Mouse (Mus musculus): Measurements from ENCODE around the gene Sh3bgr. TPM values are rescaled to one million over a fixed set of nuclear protein-coding genes. Genes with fewer than 3 reads are reported as not detected.

Sh3bgr gene
- polyA plus RNA-seq, 1 experiment from 2014 or later: 1.7 TPM

- no peak for ATAC-seq
- Histone ChIP-seq H3K4me2 (no peak overlapping the region), H3K9ac (no peak overlapping the region), H3K9me3 (replicated peaks) (no peaks in the 10 kb centered on the region), H3K27ac (no peak overlapping the region), H3K27me3 (replicated peaks) (no peaks in the 10 kb centered on the region), H3K36me3 (no peaks in the 10 kb centered on the region), H3K4me3 (no peak overlapping the region), H3K4me1 (no peaks in the 10 kb centered on the region)
- 73% methylated on average over 4 of the region's 4 CpGs for WGBS (ENCODE audit: insufficient replicate concordance)
Measured at GRCm38 (mm10) chr16:96165723-96166264, 34.5 kb upstream of the Sh3bgr start.

DNA sequence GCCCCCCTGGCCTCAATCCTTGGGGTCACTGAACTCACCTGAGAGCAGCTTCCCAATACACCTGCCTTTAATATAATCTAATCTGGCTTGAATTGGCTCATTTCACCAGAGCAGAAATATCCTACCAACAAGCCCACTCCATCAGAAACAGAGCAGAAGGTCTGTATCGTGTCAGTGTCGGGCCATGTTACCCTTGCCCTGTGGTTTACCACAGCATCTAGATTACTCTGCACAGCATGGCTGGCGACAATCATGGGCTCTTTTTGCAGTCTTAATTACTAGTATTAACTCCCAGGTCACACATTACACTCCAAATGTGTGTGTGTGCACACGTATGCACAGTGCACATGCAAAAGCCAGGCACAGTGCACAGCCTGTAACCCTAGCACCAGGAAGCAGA lies 31.4 kb upstream of the Sh3bgr start:
- no peaks in the 10 kb centered on the region for H3K4me1 ChIP-seq
- no peak overlapping the region for H3K27ac ChIP-seq
- H3K4me3 ChIP-seq: no peak overlapping the region
- no peaks in the 10 kb centered on the region for H3K9me3 ChIP-seq (replicated peaks)
- no peaks in the 10 kb centered on the region for H3K27me3 ChIP-seq (replicated peaks)
- 51% methylated on average over 4 of the region's 4 CpGs for WGBS (ENCODE audit: insufficient replicate concordance)
- H3K4me2 ChIP-seq: no peak overlapping the region
- no peak for ATAC-seq
- H3K9ac ChIP-seq: no peak overlapping the region
- no peaks in the 10 kb centered on the region for H3K36me3 ChIP-seq

- no peak for ATAC-seq
- no peaks in the 10 kb centered on the region for H3K27me3 ChIP-seq (replicated peaks)
- no peaks in the 10 kb centered on the region for H3K36me3 ChIP-seq
- H3K9me3 ChIP-seq (replicated peaks): 0 out of 2 replicates have a peak, but pooled peaks cover under 1% of the 10 kb centered on the region
- H3K4me1 ChIP-seq: no peaks in the 10 kb centered on the region
- no peak overlapping the region for H3K4me3 ChIP-seq
- no peak overlapping the region for H3K27ac ChIP-seq
- WGBS (ENCODE audit: insufficient replicate concordance): 72% methylated on average over 8 of the region's 8 CpGs
- H3K9ac ChIP-seq: no peak overlapping the region
- H3K4me2 ChIP-seq: no peak overlapping the region
Measured at GRCm38 (mm10) chr16:96173648-96174047, 26.6 kb upstream of the Sh3bgr start.

GRCm38 (mm10) chr16:96175399-96175798 lies 24.9 kb upstream of the Sh3bgr start:
- no peaks in the 10 kb centered on the region for H3K4me1 ChIP-seq
- H3K27ac ChIP-seq: no peak overlapping the region
- no peak overlapping the region for H3K9ac ChIP-seq
- no peak for ATAC-seq
- H3K27me3 ChIP-seq (replicated peaks): no peaks in the 10 kb centered on the region
- peaks cover 3% of the 10 kb centered on the region; the same call in 1 of the 2 replicates for H3K9me3 ChIP-seq (replicated peaks)
- H3K4me2 ChIP-seq: no peak overlapping the region
- no peaks in the 10 kb centered on the region for H3K36me3 ChIP-seq
- WGBS (ENCODE audit: insufficient replicate concordance): 35% methylated on average over 2 of the region's 2 CpGs
- no peak overlapping the region for H3K4me3 ChIP-seq

DNA sequence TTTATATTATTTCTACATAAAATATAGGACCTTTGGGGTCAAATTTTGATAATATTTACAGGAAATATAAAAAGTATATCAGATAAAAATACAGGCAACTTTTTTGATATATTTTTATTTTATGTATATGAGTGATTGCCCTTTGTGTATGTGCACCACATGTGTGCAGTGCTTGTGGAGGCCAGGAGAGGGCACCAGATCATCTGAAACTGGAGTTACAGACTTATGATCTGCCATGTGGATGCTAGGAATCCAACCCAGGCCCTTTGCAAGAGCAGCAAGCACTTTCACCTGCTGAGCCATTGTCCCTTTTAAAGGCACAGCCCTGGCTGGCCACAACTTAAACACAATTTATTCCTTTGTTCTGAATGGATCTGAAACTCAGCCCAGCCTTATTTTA lies 21.1 kb upstream of the Sh3bgr start:
- ATAC-seq: no peak
- no peak overlapping the region for H3K4me3 ChIP-seq
- no peak overlapping the region for H3K27ac ChIP-seq
- no peak overlapping the region for H3K4me2 ChIP-seq
- no peaks in the 10 kb centered on the region for H3K36me3 ChIP-seq
- no peak overlapping the region for H3K9ac ChIP-seq
- H3K27me3 ChIP-seq (replicated peaks): no peaks in the 10 kb centered on the region
- no peaks in the 10 kb centered on the region for H3K4me1 ChIP-seq
- H3K9me3 ChIP-seq (replicated peaks): peaks cover 3% of the 10 kb centered on the region; the same call in 1 of the 2 replicates

- no peak overlapping the region for H3K4me2 ChIP-seq
- WGBS (ENCODE audit: insufficient replicate concordance): 75% methylated on average over 5 of the region's 5 CpGs
- no peak overlapping the region for H3K9ac ChIP-seq
- peaks cover 9% of the 10 kb centered on the region for H3K4me1 ChIP-seq
- H3K36me3 ChIP-seq: no peaks in the 10 kb centered on the region
- no peaks in the 10 kb centered on the region for H3K9me3 ChIP-seq (replicated peaks)
- no peak overlapping the region for H3K4me3 ChIP-seq
- ATAC-seq: no peak
- peaks cover 22% of the 10 kb centered on the region for H3K27me3 ChIP-seq (replicated peaks)
- H3K27ac ChIP-seq: no peak overlapping the region
Measured at GRCm38 (mm10) chr16:96187619-96188018, 12.6 kb upstream of the Sh3bgr start.

DNA sequence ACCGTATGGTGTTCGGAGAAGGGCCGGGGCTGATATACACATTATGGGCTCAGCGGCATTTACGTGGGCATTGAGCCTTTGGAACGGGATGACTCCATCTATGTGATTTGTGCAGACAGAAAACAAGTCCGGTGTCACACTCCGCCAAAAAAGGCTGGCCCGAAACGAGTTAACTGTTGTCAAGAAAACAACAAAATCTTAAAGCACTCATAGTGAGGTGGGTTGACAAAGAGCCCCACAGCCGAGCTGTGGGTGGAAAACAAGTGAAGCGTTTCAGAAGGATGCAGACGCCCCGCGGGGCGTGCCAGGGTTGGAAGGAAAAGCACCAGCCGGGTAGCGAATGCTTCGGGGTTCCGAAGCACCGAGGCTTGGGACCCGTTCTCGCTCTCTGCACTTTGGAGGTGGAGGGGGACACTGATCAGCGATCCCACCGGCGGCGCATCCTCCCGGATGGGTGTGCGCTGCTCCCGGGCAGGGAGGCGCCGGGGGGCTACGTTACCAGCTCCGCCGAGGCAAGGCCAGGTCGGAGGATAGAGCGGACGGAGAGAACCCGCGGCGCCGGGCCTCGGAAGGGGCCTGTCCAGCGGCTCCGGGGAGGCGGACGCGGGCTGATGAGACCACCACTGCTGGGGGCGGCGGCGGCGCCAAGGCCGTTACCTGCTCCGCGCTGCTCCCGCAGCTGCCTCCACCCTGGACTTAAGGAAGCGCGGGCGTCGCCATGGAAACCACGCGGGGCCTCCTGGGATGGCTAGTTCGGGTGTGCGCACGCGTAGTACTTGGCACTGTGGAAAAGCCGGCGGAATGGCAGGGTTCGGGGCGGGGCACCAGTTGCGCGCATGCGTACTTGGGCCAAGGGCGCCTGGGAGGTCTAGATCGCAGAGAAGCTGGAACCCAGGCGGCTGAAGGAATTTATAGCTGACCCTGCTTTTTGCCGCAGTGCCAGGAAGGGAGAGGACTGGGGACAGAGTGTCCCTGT lies 8.4 kb upstream of the Sh3bgr start, which contains the start of gene Lca5l:
TSS of gene Lca5l (minus strand) at position 741 of the 976 bp plus-strand sequence.
- Histone ChIP-seq H3K4me1 (peaks cover 11% of the 10 kb centered on the region), H3K4me2 (peak within 1 kb of the TSS; percentile 99), H3K9me3 (replicated peaks) (no peaks in the 10 kb centered on the region), H3K36me3 (no peaks in the 10 kb centered on the region), H3K27ac (no peak within 1 kb of the TSS), H3K4me3 (peak within 1 kb of the TSS; percentile 76), H3K9ac (peak within 1 kb of the TSS; percentile 70), H3K27me3 (replicated peaks) (peaks cover 22% of the 10 kb centered on the region)
- ATAC-seq: peak; percentile 98
- WGBS (ENCODE audit: insufficient replicate concordance): 1% methylated on average over 74 of the region's 77 CpGs

- 0 out of 2 replicates have a peak, but pooled peaks cover 7% of the 10 kb centered on the region for H3K4me1 ChIP-seq
- peaks cover 17% of the 10 kb centered on the region for H3K27me3 ChIP-seq (replicated peaks)
- no peaks in the 10 kb centered on the region for H3K9me3 ChIP-seq (replicated peaks)
- no peak for ATAC-seq
- no peak overlapping the region for H3K27ac ChIP-seq
- peak overlapping the region; percentile 21; the same call in 1 of the 2 replicates for H3K4me3 ChIP-seq
- no peak overlapping the region for H3K9ac ChIP-seq
- WGBS (ENCODE audit: insufficient replicate concordance): 47% methylated on average over 9 of the region's 9 CpGs
- peak overlapping the region; percentile 51 for H3K4me2 ChIP-seq
- H3K36me3 ChIP-seq: no peaks in the 10 kb centered on the region
Measured at GRCm38 (mm10) chr16:96200702-96201028, 415 bp downstream of the Sh3bgr start.

- no peak overlapping the region for H3K4me3 ChIP-seq
Measured at GRCm38 (mm10) chr16:96201485-96202232, 1.4 kb downstream of the Sh3bgr start.

DNA sequence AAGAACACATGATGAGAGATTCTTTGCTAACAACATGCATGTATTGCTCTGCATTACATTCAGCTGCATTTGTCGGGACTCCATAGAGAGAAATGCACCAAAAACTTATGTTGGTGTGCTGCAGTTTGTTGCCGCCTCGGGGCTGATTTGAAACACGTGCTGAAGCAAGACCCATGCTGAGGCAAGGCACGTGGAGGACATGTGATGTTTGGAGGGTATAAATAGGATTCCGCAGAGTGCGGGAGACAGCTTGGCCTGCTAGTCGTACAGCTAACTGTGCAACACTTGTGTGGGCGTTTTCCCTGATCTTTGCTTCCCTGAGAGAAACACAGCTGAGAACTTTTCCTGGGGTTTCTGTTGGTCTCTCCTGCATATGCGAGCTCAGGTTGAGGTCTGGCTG lies 9.5 kb downstream of the Sh3bgr start:
- Histone ChIP-seq H3K9ac (no peak overlapping the region), H3K36me3 (no peaks in the 10 kb centered on the region), H3K4me3 (no peak overlapping the region), H3K9me3 (replicated peaks) (no peaks in the 10 kb centered on the region), H3K4me2 (no peak overlapping the region), H3K27me3 (replicated peaks) (no peaks in the 10 kb centered on the region), H3K27ac (no peak overlapping the region), H3K4me1 (no peaks in the 10 kb centered on the region)
- WGBS (ENCODE audit: insufficient replicate concordance): 75% methylated on average over 10 of the region's 10 CpGs
- ATAC-seq: no peak

More at GRCm38 (mm10) chr16:96201485-96202232, 1.4 kb downstream of the Sh3bgr start:
- Histone ChIP-seq H3K9ac (no peak overlapping the region), H3K27me3 (replicated peaks) (peaks cover 17% of the 10 kb centered on the region), H3K36me3 (no peaks in the 10 kb centered on the region), H3K27ac (no peak overlapping the region), H3K4me1 (0 out of 2 replicates have a peak, but pooled peaks cover 7% of the 10 kb centered on the region), H3K4me2 (no peak overlapping the region), H3K9me3 (replicated peaks) (no peaks in the 10 kb centered on the region)
- 66% methylated on average over 11 of the region's 11 CpGs for WGBS (ENCODE audit: insufficient replicate concordance)
- no peak for ATAC-seq

GRCm38 (mm10) chr16:96210856-96211255 lies 10.6 kb downstream of the Sh3bgr start:
- ATAC-seq: no peak
- H3K27ac ChIP-seq: no peak overlapping the region
- H3K9me3 ChIP-seq (replicated peaks): no peaks in the 10 kb centered on the region
- no peaks in the 10 kb centered on the region for H3K27me3 ChIP-seq (replicated peaks)
- H3K9ac ChIP-seq: no peak overlapping the region
- no peaks in the 10 kb centered on the region for H3K4me1 ChIP-seq
- H3K36me3 ChIP-seq: no peaks in the 10 kb centered on the region
- no peak overlapping the region for H3K4me3 ChIP-seq
- H3K4me2 ChIP-seq: no peak overlapping the region
- 68% methylated on average over 7 of the region's 7 CpGs for WGBS (ENCODE audit: insufficient replicate concordance)

DNA sequence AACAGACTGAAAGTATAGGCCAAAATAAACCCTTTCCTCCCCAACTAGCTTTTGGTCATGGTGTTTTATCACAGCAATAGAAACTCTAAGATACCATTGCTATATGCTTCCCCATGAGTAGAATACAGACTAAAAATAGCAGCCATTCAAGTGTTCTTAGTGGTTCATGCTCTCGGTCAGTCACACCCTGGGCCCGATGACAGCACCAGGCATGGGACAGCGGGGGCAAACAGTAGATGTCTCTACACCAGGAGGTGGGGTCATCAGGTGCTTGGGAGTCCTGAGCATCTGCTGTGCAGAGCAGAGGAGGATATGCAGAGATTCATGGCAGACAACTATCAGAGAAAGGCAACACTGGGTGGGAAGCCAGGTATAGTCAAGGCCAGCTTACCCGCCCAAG lies 12.8 kb downstream of the Sh3bgr start:
- no peaks in the 10 kb centered on the region for H3K9me3 ChIP-seq (replicated peaks)
- no peak for ATAC-seq
- H3K27ac ChIP-seq: no peak overlapping the region
- no peaks in the 10 kb centered on the region for H3K4me1 ChIP-seq
- H3K4me2 ChIP-seq: no peak overlapping the region
- H3K9ac ChIP-seq: no peak overlapping the region
- H3K27me3 ChIP-seq (replicated peaks): no peaks in the 10 kb centered on the region
- 77% methylated on average over 4 of the region's 4 CpGs for WGBS (ENCODE audit: insufficient replicate concordance)
- H3K4me3 ChIP-seq: no peak overlapping the region
- no peaks in the 10 kb centered on the region for H3K36me3 ChIP-seq
